Mouse (Mus musculus) adrenal gland, adult (tissue): ENCODE measurements around the gene Xirp1.
A peak's percentile ranks its signal among the peaks of the same experiment; 100 is the strongest.

Source experiments
- DNase-seq, 2 experiments: peaks; one replicate each; pipeline ENCODE4 v3.0.0; 2022 to 2023; ENCODE audit warnings: low spot score in 1 of 2; ENCODE audit not compliant: inconsistent age in 2 of 2

The Xirp1 gene

DNA sequence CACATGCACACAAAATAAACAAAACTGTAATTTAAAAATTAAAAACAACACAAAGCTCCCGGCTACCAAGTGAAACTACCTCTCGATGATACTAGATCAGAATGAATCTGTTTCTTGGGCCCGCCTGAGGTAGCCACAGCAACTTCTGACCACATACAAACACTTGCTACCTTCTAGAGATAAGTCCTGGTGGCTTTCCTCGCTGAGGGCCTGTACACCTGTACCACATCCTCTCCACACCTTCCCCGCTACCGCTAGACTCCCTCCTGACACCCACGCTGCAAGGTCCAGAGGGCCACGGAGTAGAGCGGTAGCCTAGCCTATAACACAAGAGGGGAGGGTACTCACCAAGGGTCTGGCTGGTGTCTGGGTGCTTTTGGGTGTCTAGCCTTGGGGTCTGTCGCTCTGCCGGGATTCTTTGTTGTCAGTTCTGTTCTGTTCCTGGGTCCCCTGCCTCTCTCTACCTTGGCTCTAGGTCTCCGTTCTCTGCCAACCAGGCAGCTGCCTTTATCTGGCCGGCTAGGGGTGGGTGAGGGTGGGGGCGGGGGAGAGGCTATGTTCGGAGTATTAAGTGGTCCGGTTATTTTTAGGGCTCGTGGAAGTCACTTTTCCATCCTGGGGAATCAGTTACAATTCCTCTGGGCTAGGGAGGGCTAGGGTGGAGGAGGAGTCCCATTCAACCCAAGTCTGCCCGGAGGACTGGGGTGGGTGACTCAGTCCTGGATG, at the start of gene Xirp1:
Xirp1 (minus strand) TSS at position 513 of the 726 bp plus-strand sequence.
- no peak for DNase-seq

DNA sequence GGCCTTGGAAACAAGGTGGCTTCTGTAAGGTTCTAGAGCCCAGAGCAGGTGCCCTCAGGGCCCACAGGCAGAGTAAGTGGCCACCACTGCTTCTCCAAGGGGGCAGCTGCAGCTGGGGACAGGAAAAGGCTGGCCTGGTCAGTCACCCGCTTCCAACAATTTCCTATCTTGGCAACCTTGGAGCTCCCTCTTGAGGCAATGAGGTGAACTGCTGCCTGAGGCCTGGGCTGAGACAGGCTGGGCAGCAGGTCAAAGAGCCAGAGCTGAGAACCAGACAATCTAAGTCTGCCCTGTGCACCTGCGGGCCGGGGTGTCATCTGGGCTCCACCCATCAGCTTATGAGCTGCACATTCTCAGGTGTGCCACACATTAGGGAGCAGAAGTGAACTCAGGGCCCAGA, 49.8 kb upstream of the Xirp1 start:
- DNase-seq = peak; percentile 80 to 95

- DNase-seq = peak in 1 of 2 experiments; percentile 29
Observed at GRCm38 (mm10) chr9:120071251-120071650, 47.9 kb upstream of the Xirp1 start.

DNA sequence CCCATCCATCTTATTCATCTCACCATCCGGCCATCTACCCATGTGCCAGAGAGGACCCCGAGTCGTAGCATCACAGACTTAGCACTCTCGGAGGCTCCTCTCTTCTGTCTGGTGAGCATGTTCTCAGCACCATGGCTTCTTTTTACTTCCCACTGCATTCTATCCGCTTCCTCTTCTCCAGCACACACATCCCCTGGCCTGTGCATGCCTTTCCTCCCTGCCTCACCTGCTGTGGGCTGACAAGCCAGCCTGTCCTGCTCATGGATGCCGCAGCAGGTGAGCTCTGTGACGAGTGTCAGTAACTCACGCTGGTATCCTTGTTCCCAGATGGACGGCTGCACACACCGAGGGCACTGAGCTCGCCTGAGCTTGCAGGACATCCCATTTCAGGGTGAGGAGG, 46.4 kb upstream of the Xirp1 start, which contains the start of gene Cx3cr1:
Cx3cr1 (minus strand) TSS at position 101 of the 400 bp plus-strand sequence.
- no peak for DNase-seq

- DNase-seq = no peak
Observed at GRCm38 (mm10) chr9:120068047-120068446, 44.6 kb upstream of the Xirp1 start.

DNA sequence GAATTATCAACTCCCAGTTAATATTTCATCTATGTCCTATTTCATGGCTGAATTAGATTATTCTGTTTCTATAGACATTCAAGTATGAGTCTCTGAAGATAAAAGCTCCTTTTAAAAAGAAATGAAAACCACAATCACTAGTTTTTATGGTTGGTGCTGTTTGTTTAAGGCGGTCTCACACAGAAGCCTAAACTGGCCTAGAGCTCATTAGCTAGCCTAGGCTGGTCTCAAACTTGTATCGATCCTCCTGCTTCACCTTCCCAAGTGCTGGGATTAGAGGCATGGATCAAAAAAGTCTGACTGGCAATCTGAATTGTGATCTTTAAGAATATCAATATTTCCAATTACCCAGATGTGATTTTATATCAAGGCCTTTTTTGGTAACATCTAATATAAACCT, 44.2 kb upstream of the Xirp1 start:
- no peak for DNase-seq

DNA sequence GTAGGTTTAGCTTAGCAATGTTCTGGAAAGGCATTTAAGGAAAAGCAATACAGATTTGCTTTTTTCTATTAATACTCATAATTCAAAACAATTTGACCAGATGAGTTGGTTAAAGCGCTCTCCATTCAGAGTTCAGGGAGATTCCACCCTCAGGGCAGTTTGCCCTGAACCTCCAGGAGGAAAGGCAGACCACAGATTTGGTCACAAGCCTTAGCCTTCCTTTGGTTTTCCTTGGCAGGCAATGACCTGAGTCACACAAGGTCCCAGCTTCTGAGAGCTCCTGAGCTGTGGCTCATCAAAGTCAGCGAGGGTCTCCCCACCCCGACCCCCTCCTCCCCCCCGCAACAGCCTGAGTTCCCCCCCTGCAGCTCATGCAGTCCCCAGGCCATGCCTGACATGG, 40.9 kb upstream of the Xirp1 start:
- DNase-seq = no peak

- no peak for DNase-seq
Observed at GRCm38 (mm10) chr9:120058730-120059129, 35.3 kb upstream of the Xirp1 start.

DNA sequence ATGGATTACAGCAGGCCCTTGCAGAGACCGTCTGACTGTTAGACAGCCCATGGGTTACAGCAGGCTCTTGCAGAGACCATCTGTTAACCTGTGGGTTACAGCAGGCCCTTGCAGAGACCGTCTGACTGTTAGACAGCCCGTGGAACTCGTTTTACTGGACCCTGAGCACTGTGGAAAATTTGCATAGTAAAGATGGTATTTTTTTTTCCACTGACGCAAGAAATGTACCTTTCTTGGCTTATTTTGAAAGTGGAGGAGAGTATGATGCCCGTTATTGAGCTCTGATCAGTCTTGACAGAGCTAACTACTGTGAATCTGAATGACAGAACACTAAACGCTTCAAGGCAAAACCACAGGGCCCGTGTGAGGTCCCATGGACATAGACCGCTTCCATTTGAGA, 32.8 kb upstream of the Xirp1 start:
- DNase-seq = no peak

- peak; percentile 24 to 42 for DNase-seq
Observed at GRCm38 (mm10) chr9:120054545-120055277, 31.3 kb upstream of the Xirp1 start.

GRCm38 (mm10) chr9:120049407-120049806, 26.0 kb upstream of the Xirp1 start:
- DNase-seq = peak; percentile 57 to 84

GRCm38 (mm10) chr9:120048495-120048894, 25.1 kb upstream of the Xirp1 start:
- DNase-seq = no peak

DNA sequence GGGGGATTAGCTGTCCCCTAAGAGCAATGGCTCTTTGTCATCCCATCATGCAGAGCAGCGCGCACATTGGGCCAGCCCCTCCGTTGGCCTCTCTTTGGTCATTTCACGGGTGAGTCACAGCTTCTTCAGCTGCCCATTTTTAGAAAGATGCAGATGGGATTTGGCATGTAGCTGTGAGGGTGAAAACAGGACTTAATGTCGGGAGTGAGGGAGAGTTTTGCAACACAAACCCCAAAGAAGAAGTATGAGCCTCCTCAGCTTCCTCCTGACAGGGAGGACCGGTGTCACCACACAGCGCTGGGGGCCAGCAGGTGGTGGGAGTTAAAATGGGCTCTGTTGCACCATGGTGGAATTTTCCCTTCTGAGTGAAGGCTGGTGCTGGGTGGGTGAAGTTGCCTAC, 19.7 kb upstream of the Xirp1 start:
- DNase-seq = peak in 1 of 2 experiments; percentile 36

GRCm38 (mm10) chr9:120037414-120037813, 14.0 kb upstream of the Xirp1 start:
- DNase-seq = no peak

DNA sequence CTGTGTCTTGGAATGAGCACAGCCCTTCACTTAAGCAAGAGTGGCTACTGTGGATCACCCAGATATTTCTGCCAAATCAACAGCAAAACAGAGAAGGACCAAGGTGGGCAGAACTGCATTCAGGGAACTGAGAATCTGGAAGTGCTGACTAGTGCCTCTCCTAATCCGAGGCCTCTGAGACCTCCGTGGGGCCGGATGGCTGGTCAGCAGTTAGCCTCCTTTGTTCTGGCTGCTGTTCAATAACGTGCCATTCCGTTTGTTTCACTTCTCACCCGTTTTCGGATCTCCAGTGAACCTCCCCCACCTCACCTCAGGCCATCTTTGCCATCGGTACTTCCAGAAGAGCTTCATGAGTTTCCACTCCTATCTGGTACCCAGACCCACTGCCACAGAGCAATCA, 11.0 kb upstream of the Xirp1 start:
- DNase-seq = no peak

GRCm38 (mm10) chr9:120032710-120033109, 9.3 kb upstream of the Xirp1 start:
- DNase-seq = peak in 1 of 2 experiments; percentile 40

DNA sequence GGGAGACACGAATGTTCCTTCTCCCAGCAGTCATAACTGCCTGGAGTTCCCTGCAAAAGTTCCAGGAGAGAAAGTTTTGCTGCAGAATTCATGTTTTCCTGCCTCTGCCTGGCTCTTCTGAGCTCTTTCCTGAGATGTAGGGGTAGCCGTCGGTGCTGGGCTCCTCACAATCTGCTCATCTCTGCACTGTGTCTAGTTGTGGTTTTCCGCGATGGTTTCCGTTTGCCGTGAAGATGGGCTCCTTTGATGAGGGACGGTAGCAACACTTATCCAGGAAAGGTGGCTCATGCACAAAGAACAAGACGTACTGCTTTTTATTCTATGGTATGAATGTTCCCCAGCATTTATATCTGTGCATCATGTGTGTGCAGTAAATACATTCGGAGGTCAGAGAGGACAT, 7.0 kb upstream of the Xirp1 start:
- no peak for DNase-seq

DNA sequence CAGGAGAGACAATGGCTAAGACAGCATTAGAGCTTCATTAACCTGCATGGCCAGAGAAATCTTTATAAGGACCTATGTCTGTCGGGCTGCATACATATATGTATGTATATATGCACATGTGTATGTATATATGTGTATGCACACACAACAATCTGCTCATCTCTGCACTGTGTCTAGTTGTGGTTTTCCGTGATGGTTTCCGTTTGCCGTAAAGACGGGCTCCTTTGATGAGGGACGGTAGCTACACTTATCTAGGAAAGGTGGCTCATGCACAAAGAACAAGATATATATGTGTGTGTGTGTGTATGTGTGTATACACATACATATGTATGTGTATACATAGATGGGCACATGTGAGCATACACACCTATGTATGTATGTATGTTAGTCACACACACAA, 6.5 kb upstream of the Xirp1 start:
- no peak for DNase-seq

GRCm38 (mm10) chr9:120027401-120028151, 4.2 kb upstream of the Xirp1 start:
- DNase-seq = peak; percentile 80 to 92

DNA sequence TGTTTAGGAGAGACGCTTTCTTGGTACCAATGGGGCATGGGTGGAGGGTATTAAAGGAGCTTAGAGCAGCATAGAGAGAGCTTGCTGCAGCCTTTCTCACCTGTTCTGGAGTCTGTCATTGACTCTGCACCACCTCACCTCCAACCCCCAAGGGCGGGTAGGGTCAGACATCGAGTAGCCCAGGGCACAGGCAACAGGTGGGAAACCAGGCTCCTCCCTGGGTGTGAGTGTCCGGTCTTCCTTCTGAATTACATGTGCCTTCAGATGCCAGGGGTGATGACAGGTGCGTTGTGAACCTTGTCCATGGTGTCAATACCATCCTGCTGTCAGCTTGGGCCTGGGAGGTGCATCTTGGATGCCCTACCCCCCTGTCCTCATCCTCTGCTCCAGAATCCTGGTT, 1.2 kb upstream of the Xirp1 start:
- no peak for DNase-seq

GRCm38 (mm10) chr9:120024171-120024570, 773 bp upstream of the Xirp1 start:
- no peak for DNase-seq

GRCm38 (mm10) chr9:120021164-120021563, 2.2 kb downstream of the Xirp1 start:
- no peak for DNase-seq
